Mouse (Mus musculus) midbrain, embryonic 15.5 days (tissue): ENCODE measurements around the gene Dop1a. TPM values are rescaled to one million over a fixed set of nuclear protein-coding genes. Genes with fewer than 3 reads are reported as not detected.

ENCODE experiments used
- ATAC-seq: fragments of 200-750 bp; cut with Nextera tagmentation; replicated peaks from 2 replicates; pipeline ENCODE4 v1.8.0; 2017; ENCODE audit warnings: moderate TSS enrichment
- H3K27ac ChIP-seq: fragments of 300-500 bp; sonication (generic); 2 replicates; pipeline ENCODE4 v1.5.1; 2015; ENCODE audit warnings: mild to moderate bottlenecking, inconsistent platforms
- H3K27me3 ChIP-seq: fragments of 300-500 bp; sonication (generic); replicated peaks from 2 replicates; pipeline ENCODE4 v1.6.1; 2015; ENCODE audit warnings: inconsistent platforms
- H3K36me3 ChIP-seq: fragments of 300-500 bp; sonication (generic); replicated peaks from 2 replicates; pipeline ENCODE4 v1.6.1; 2015; ENCODE audit warnings: inconsistent platforms
- H3K4me1 ChIP-seq: fragments of 300-500 bp; sonication (generic); 2 replicates; pipeline ENCODE4 v1.6.1; 2015; ENCODE audit warnings: inconsistent platforms
- H3K4me2 ChIP-seq: fragments of 300-500 bp; sonication (generic); 2 replicates; pipeline ENCODE4 v1.6.1; 2015; ENCODE audit warnings: inconsistent platforms, mild to moderate bottlenecking, moderate library complexity
- H3K4me3 ChIP-seq: fragments of 300-500 bp; sonication (generic); 2 replicates; pipeline ENCODE4 v1.5.1; 2015; ENCODE audit warnings: mild to moderate bottlenecking, inconsistent platforms
- H3K9ac ChIP-seq: fragments of 300-500 bp; sonication (generic); 2 replicates; pipeline ENCODE4 v1.6.1; 2015; ENCODE audit warnings: mild to moderate bottlenecking, inconsistent platforms
- H3K9me3 ChIP-seq: fragments of 300-500 bp; sonication (generic); 2 replicates; pipeline ENCODE4 v1.6.1; 2016; ENCODE audit warnings: inconsistent platforms
- WGBS: fragments of 180-500 bp; shearing (Covaris S2); methylation state at CpG from one replicate; pipeline ENCODE4 v1.1.7; 2015; ENCODE audit warnings: mixed read lengths; 5-methylcytosine and 5-hydroxymethylcytosine counted together
- polyA plus RNA-seq: library from polyadenylated mRNA; unstranded; fragments of >200 nt; fragmentation: Nextera tagmentation; extraction: Ambion mirVana; gene quantifications from 2 replicates; pipeline ENCODE4 v1.2.1, GENCODE M21; 2015

The Dop1a gene
- polyA plus RNA-seq, 1 experiment from 2014 or later, result 44.5 TPM

- no peak overlapping the region for H3K27ac ChIP-seq
- WGBS, result 88% methylated on average over 3 of the region's 3 CpGs
- H3K27me3 ChIP-seq, result no peaks in the 10 kb centered on the region
- no peak for ATAC-seq
- H3K9me3 ChIP-seq, result no peaks in the 10 kb centered on the region
- no peak overlapping the region for H3K4me2 ChIP-seq
- peaks cover 50% of the 10 kb centered on the region; the same call in 1 of the 2 replicates for H3K36me3 ChIP-seq
- H3K9ac ChIP-seq, result no peak overlapping the region
- no peak overlapping the region for H3K4me3 ChIP-seq
- H3K4me1 ChIP-seq, result no peaks in the 10 kb centered on the region
Measured at GRCm38 (mm10) chr9:86514390-86514789, 47.4 kb downstream of the Dop1a start.

- H3K4me1 ChIP-seq, result no peaks in the 10 kb centered on the region
- WGBS, result 97% methylated on average over 4 of the region's 4 CpGs
- H3K36me3 ChIP-seq, result peaks cover 50% of the 10 kb centered on the region; the same call in 1 of the 2 replicates
- no peak overlapping the region for H3K4me3 ChIP-seq
- H3K9ac ChIP-seq, result no peak overlapping the region
- no peaks in the 10 kb centered on the region for H3K9me3 ChIP-seq
- no peaks in the 10 kb centered on the region for H3K27me3 ChIP-seq
- no peak overlapping the region for H3K27ac ChIP-seq
- no peak overlapping the region for H3K4me2 ChIP-seq
- ATAC-seq, result no peak
Measured at GRCm38 (mm10) chr9:86514798-86515197, 47.8 kb downstream of the Dop1a start.

- Histone ChIP-seq H3K9me3 (no peaks in the 10 kb centered on the region), H3K4me2 (no peak overlapping the region), H3K27me3 (no peaks in the 10 kb centered on the region), H3K36me3 (peaks cover 48% of the 10 kb centered on the region), H3K9ac (no peak overlapping the region), H3K4me3 (no peak overlapping the region), H3K27ac (no peak overlapping the region), H3K4me1 (no peaks in the 10 kb centered on the region)
- ATAC-seq, result no peak
Measured at GRCm38 (mm10) chr9:86522335-86522734, 55.4 kb downstream of the Dop1a start.

GRCm38 (mm10) chr9:86525600-86525999 lies 58.6 kb downstream of the Dop1a start:
- Histone ChIP-seq H3K4me2 (no peak overlapping the region), H3K9me3 (no peaks in the 10 kb centered on the region), H3K4me1 (no peaks in the 10 kb centered on the region), H3K27me3 (no peaks in the 10 kb centered on the region), H3K27ac (no peak overlapping the region), H3K36me3 (peaks cover 34% of the 10 kb centered on the region), H3K9ac (no peak overlapping the region), H3K4me3 (no peak overlapping the region)
- no peak for ATAC-seq
- WGBS, result 69% methylated on average over 2 of the region's 2 CpGs

- Histone ChIP-seq H3K9ac (no peak overlapping the region), H3K4me2 (no peak overlapping the region)
- 93% methylated on average over 5 of the region's 5 CpGs for WGBS
Measured at GRCm38 (mm10) chr9:86534071-86534470, 67.1 kb downstream of the Dop1a start.

GRCm38 (mm10) chr9:86543451-86543850 lies 76.5 kb downstream of the Dop1a start:
- WGBS, result 84% methylated on average over 3 of the region's 3 CpGs
- no peak overlapping the region for H3K4me3 ChIP-seq
- no peak for ATAC-seq
- H3K36me3 ChIP-seq, result peaks cover 37% of the 10 kb centered on the region
- no peaks in the 10 kb centered on the region for H3K4me1 ChIP-seq
- no peak overlapping the region for H3K27ac ChIP-seq
- no peak overlapping the region for H3K4me2 ChIP-seq
- no peak overlapping the region for H3K9ac ChIP-seq
- no peaks in the 10 kb centered on the region for H3K9me3 ChIP-seq
- no peaks in the 10 kb centered on the region for H3K27me3 ChIP-seq

More at GRCm38 (mm10) chr9:86534071-86534470, 67.1 kb downstream of the Dop1a start:
- no peaks in the 10 kb centered on the region for H3K27me3 ChIP-seq
- H3K36me3 ChIP-seq, result peaks cover 21% of the 10 kb centered on the region
- H3K9me3 ChIP-seq, result no peaks in the 10 kb centered on the region
- H3K4me1 ChIP-seq, result no peaks in the 10 kb centered on the region
- no peak for ATAC-seq
- H3K27ac ChIP-seq, result no peak overlapping the region
- no peak overlapping the region for H3K4me3 ChIP-seq

GRCm38 (mm10) chr9:86544559-86544958 lies 77.6 kb downstream of the Dop1a start:
- H3K27me3 ChIP-seq, result no peaks in the 10 kb centered on the region
- peaks cover 44% of the 10 kb centered on the region for H3K36me3 ChIP-seq
- H3K4me3 ChIP-seq, result no peak overlapping the region
- no peaks in the 10 kb centered on the region for H3K4me1 ChIP-seq
- no peak for ATAC-seq
- H3K27ac ChIP-seq, result no peak overlapping the region
- no peak overlapping the region for H3K9ac ChIP-seq
- 81% methylated on average over 1 of the region's 1 CpGs for WGBS
- no peak overlapping the region for H3K4me2 ChIP-seq
- no peaks in the 10 kb centered on the region for H3K9me3 ChIP-seq

- Histone ChIP-seq H3K9me3 (no peaks in the 10 kb centered on the region), H3K9ac (no peak overlapping the region), H3K4me3 (no peak overlapping the region), H3K4me1 (no peaks in the 10 kb centered on the region), H3K27ac (no peak overlapping the region), H3K36me3 (peaks cover 45% of the 10 kb centered on the region), H3K27me3 (no peaks in the 10 kb centered on the region), H3K4me2 (no peak overlapping the region)
- ATAC-seq, result no peak
- 93% methylated on average over 5 of the region's 5 CpGs for WGBS
Measured at GRCm38 (mm10) chr9:86549637-86550162, 82.7 kb downstream of the Dop1a start.

GRCm38 (mm10) chr9:86550717-86551116 lies 83.8 kb downstream of the Dop1a start:
- ATAC-seq, result no peak
- H3K9me3 ChIP-seq, result no peaks in the 10 kb centered on the region
- no peak overlapping the region for H3K27ac ChIP-seq
- H3K36me3 ChIP-seq, result peaks cover 47% of the 10 kb centered on the region
- no peak overlapping the region for H3K9ac ChIP-seq
- no peaks in the 10 kb centered on the region for H3K27me3 ChIP-seq
- no peaks in the 10 kb centered on the region for H3K4me1 ChIP-seq
- H3K4me3 ChIP-seq, result no peak overlapping the region
- 93% methylated on average over 3 of the region's 3 CpGs for WGBS
- H3K4me2 ChIP-seq, result no peak overlapping the region

GRCm38 (mm10) chr9:86553886-86554285 lies 86.9 kb downstream of the Dop1a start:
- peaks cover 47% of the 10 kb centered on the region; the same call in 1 of the 2 replicates for H3K36me3 ChIP-seq

GRCm38 (mm10) chr9:86554641-86555040 lies 87.7 kb downstream of the Dop1a start:
- WGBS, result 96% methylated on average over 4 of the region's 4 CpGs
- no peaks in the 10 kb centered on the region for H3K27me3 ChIP-seq
- H3K4me3 ChIP-seq, result no peak overlapping the region
- no peak for ATAC-seq
- no peak overlapping the region for H3K4me2 ChIP-seq
- H3K36me3 ChIP-seq, result peaks cover 52% of the 10 kb centered on the region; the same call in 1 of the 2 replicates
- no peak overlapping the region for H3K27ac ChIP-seq
- no peaks in the 10 kb centered on the region for H3K9me3 ChIP-seq
- H3K4me1 ChIP-seq, result no peaks in the 10 kb centered on the region
- H3K9ac ChIP-seq, result no peak overlapping the region

More at GRCm38 (mm10) chr9:86553886-86554285, 86.9 kb downstream of the Dop1a start:
- Histone ChIP-seq H3K9ac (no peak overlapping the region), H3K9me3 (no peaks in the 10 kb centered on the region), H3K27ac (no peak overlapping the region), H3K27me3 (no peaks in the 10 kb centered on the region), H3K4me2 (no peak overlapping the region), H3K4me1 (no peaks in the 10 kb centered on the region), H3K4me3 (no peak overlapping the region)
- 93% methylated on average over 9 of the region's 9 CpGs for WGBS
- ATAC-seq, result no peak

GRCm38 (mm10) chr9:86560543-86560942 lies 93.6 kb downstream of the Dop1a start:
- Histone ChIP-seq H3K27me3 (no peaks in the 10 kb centered on the region), H3K9me3 (no peaks in the 10 kb centered on the region), H3K4me3 (no peak overlapping the region), H3K4me2 (no peak overlapping the region), H3K36me3 (peaks cover 43% of the 10 kb centered on the region; the same call in 1 of the 2 replicates), H3K9ac (no peak overlapping the region), H3K4me1 (no peaks in the 10 kb centered on the region), H3K27ac (no peak overlapping the region)
- no peak for ATAC-seq
- WGBS, result 92% methylated on average over 3 of the region's 3 CpGs

GRCm38 (mm10) chr9:86569314-86569910 lies 102.5 kb downstream of the Dop1a start:
- H3K27ac ChIP-seq, result no peak overlapping the region
- H3K9ac ChIP-seq, result no peak overlapping the region
- no peak overlapping the region for H3K4me3 ChIP-seq
- ATAC-seq, result no peak
- 84% methylated on average over 3 of the region's 3 CpGs for WGBS
- H3K9me3 ChIP-seq, result no peaks in the 10 kb centered on the region
- no peak overlapping the region for H3K4me2 ChIP-seq
- H3K4me1 ChIP-seq, result peaks cover 19% of the 10 kb centered on the region
- peaks cover 24% of the 10 kb centered on the region for H3K36me3 ChIP-seq
- H3K27me3 ChIP-seq, result no peaks in the 10 kb centered on the region
